8 mouse cellular contexts compared by ENCODE assay signal in genomic region chr19:6363411-6364240, GRCm38 (mm10). TPM values are rescaled to one million over a fixed set of nuclear protein-coding genes. Genes with fewer than 3 reads are reported as not detected.
A peak's percentile ranks its signal among the peaks of the same experiment; 100 is the strongest.
DNase-seq lines count a peak whose midpoint lies in the region; ATAC-seq lines count a peak whose summit lies in the region.

Sf1 (plus strand) TSS chr19:6363690.

- peaks cover 11% of the 10 kb centered on the region; the same call in 1 of the 2 replicates for H3K4me1 ChIP-seq in forebrain, embryonic 14.5 days (ENCODE audit: control insufficient read depth, insufficient read depth, low read length)

- peak within 1 kb of the TSS; percentile 99 for H3K4me3 ChIP-seq in forebrain, embryonic 14.5 days (ENCODE audit: low read depth, low read length)

- H3K27ac ChIP-seq in forebrain, embryonic 14.5 days (ENCODE audit: low read depth, low read length) = peak within 1 kb of the TSS; percentile 98

- H3K27me3 ChIP-seq in forebrain, embryonic 14.5 days (replicated peaks; ENCODE audit: control insufficient read depth, insufficient read depth, low read length) = no peaks in the 10 kb centered on the region

- peak; percentile 100 for DNase-seq in ES-CJ7 (ENCODE audit: low read depth, low spot score)
- DNase-seq in cerebellum, adult 11 months = peak; percentile 100
- peak; percentile 100 for DNase-seq in forebrain, embryonic 14.5 days (ENCODE audit: low spot score)
- DNase-seq in heart, postnatal 14 days = peak; percentile 99
- DNase-seq in layer of hippocampus, adult 11-12 months (ENCODE audit: low spot score) = peak; percentile 100
- DNase-seq in lung, adult 18-20 months = peak; percentile 100
- peak; percentile 100 for DNase-seq in thymus, adult 18-20 months

- H3K4me2 ChIP-seq in forebrain, embryonic 14.5 days (ENCODE audit: low read length) = peak within 1 kb of the TSS; percentile 97

- intact Hi-C loops in heart, postnatal 14 days (cut with DNase I) = no loop called here

- peaks cover 39% of the 10 kb centered on the region for H3K36me3 ChIP-seq in forebrain, embryonic 14.5 days (ENCODE audit: control insufficient read depth, insufficient read depth, low read length)

- WGBS in forebrain, embryonic 14.5 days = under 1% methylated on average over 85 of the region's 85 CpGs

- peak; percentile 98 for ATAC-seq in forebrain, embryonic 14.5 days
- peak; percentile 85 for ATAC-seq in neutrophil, adult 5-6 weeks (ENCODE audit: extremely low read depth, insufficient number of reproducible peaks, low FRiP score, poor library complexity, severe bottlenecking)

- peak within 1 kb of the TSS; percentile 99 for H3K9ac ChIP-seq in forebrain, embryonic 14.5 days (ENCODE audit: low read length)

- no peaks in the 10 kb centered on the region for H3K9me3 ChIP-seq in forebrain, embryonic 14.5 days (replicated peaks; ENCODE audit: control insufficient read depth, low read length)

RNA-seq across cellular contexts. Expression of gene Sf1, which starts in this region (rescaled TPM):
- polyA plus RNA-seq in forebrain, embryonic 14.5 days (2014; fragmentation: Nextera tagmentation; extraction: Ambion mirVana) = 90.4 and 115 TPM in 2 replicates
- 100 to 1,000 TPM; 102 to 105 TPM for total RNA-seq in heart, postnatal 14 days (2021)
- total RNA-seq in neutrophil, adult 5-6 weeks (2017) = 370 and 400 TPM in 2 replicates

Comparison
In these comparisons a context has a peak if more than half of its experiments do, and no peak if none do; other contexts are left out.
1. Peak in every context shown above with its lines: DNase-seq, ATAC-seq, H3K4me3 ChIP-seq and H3K27ac ChIP-seq.